ENCODE assay signal across 8 mouse cellular contexts in the genomic region with DNA sequence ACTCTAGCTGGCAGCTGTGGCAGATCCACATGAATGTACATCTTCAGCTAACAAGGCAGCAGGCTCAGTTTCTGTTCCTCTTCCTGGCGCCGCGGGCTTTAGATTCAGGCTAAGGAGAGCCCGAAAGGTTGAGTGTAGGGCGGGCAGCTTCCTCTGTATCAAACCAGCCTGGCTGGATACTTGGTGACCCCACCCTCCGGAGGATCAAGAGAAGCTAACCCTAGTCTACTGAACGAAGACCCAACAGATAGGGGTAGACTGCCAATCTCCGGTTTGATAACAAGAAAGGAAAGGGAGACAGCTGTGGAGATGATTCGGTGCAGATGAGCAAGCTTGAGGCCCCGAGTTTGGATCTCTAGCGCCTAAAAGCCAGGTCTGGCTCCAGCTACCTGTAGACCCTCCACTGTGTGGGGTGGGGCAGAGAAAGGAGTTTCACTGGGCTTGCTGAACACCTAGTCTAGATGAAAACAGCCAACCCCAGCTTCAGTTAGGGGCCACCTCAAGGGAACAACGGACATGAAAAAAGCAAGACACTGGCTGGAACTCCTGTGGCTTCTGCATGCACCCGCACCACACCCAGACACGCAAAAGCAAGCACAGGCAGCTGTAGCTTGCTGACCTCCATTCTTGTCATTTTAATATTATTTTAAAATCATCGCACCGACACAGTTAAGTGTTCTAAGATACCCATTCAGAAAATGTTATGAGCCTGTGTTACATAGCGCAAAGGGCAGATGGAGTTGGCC. TPM values are rescaled to one million over a fixed set of nuclear protein-coding genes. Genes with fewer than 3 reads are reported as not detected.
DNase-seq lines count a peak whose midpoint lies in the region; ATAC-seq and TF ChIP-seq lines count a peak whose summit lies in the region.

No protein-coding gene starts in this region.

- peaks cover 14% of the 10 kb centered on the region for H3K4me1 ChIP-seq in cerebellum, adult 2 months (ENCODE audit: control insufficient read depth, insufficient read depth, low read length)
- H3K4me1 ChIP-seq in lung, embryonic 14.5 days (ENCODE audit: insufficient read depth): peaks cover 7% of the 10 kb centered on the region; the same call in 1 of the 2 replicates
- H3K4me1 ChIP-seq in olfactory bulb, adult 2 months (ENCODE audit: control insufficient read depth, insufficient read depth, low read length): peaks cover 19% of the 10 kb centered on the region

- H3K9ac ChIP-seq in lung, embryonic 14.5 days: peak overlapping the region; percentile 89

- no peak for DNase-seq in cerebellum, adult 2 months
- DNase-seq in cerebellum, postnatal 36 days: no peak
- DNase-seq in lung, embryonic 14.5 days: no peak
- no peak for DNase-seq in right cerebral cortex, postnatal 25 days
- DNase-seq in gastrocnemius, postnatal 14 days: no peak

- TF ChIP-seq POLR2A in cerebellum, adult 2 months (IDR thresholded peaks at IDR 0.05; ENCODE audit: borderline replicate concordance, insufficient read depth, low read length): no peak
- no peak for TF ChIP-seq POLR2A in olfactory bulb, adult 2 months (IDR thresholded peaks at IDR 0.05; ENCODE audit: insufficient read depth, low read depth, low read length)

- no peak overlapping the region for H3K27ac ChIP-seq in cerebellum, adult 2 months (ENCODE audit: insufficient read depth, low read length)
- no peak overlapping the region for H3K27ac ChIP-seq in lung, embryonic 14.5 days (ENCODE audit: low read depth)
- no peak overlapping the region for H3K27ac ChIP-seq in olfactory bulb, adult 2 months (ENCODE audit: insufficient read depth, low read depth, low read length)

- H3K4me3 ChIP-seq in cerebellum, adult 2 months (replicated peaks; ENCODE audit: insufficient read depth, low read depth, low read length): peak overlapping the region; percentile 97
- peak overlapping the region; percentile 98 for H3K4me3 ChIP-seq in lung, embryonic 14.5 days (ENCODE audit: low read depth, low read length)
- peak overlapping the region; percentile 100 for H3K4me3 ChIP-seq in olfactory bulb, adult 2 months (ENCODE audit: insufficient read depth, low read depth, low read length)

- 79% methylated on average over 17 of the region's 17 CpGs for WGBS in cerebellum, adult 2 months
- 72% methylated on average over 17 of the region's 17 CpGs for WGBS in lung, embryonic 14.5 days
- WGBS in olfactory bulb, adult 2 months: 75% methylated on average over 17 of the region's 17 CpGs

- peaks cover 26% of the 10 kb centered on the region for H3K36me3 ChIP-seq in lung, embryonic 14.5 days (ENCODE audit: insufficient read depth)

- peak; percentile 56 for ATAC-seq in common myeloid progenitor, adult 5-6 weeks (replicated peaks; ENCODE audit: low read depth, poor library complexity, severe bottlenecking)
- ATAC-seq in hematopoietic stem cell, adult 5-6 weeks (replicated peaks in 1 of 2; ENCODE audit: insufficient read depth in 1 of 2, low FRiP score in 2 of 2, low TSS enrichment in 1 of 2, low read depth in 1 of 2, poor library complexity in 2 of 2, severe bottlenecking in 2 of 2): peak; percentile 38 to 46
- no peak for ATAC-seq in lung, embryonic 14.5 days (ENCODE audit: insufficient read depth)

- H3K27me3 ChIP-seq in cerebellum, adult 2 months (ENCODE audit: control insufficient read depth, insufficient read depth, low read length): no peaks in the 10 kb centered on the region
- no peaks in the 10 kb centered on the region for H3K27me3 ChIP-seq in lung, embryonic 14.5 days (ENCODE audit: insufficient read depth, low read length)

- no peak for TF ChIP-seq CTCF in cerebellum, adult 2 months (IDR thresholded peaks at IDR 0.05; ENCODE audit: borderline replicate concordance, insufficient read depth, low read depth, low read length)
- TF ChIP-seq CTCF in lung, embryonic 14.5 days (IDR thresholded peaks at IDR 0.05; ENCODE audit: low read depth): no peak
- TF ChIP-seq CTCF in olfactory bulb, adult 2 months (IDR thresholded peaks at IDR 0.05; ENCODE audit: insufficient read depth, low read depth, low read length): no peak

- intact Hi-C loops in gastrocnemius, postnatal 14 days (cut with DNase I; ENCODE audit: low total_unique reads): no loop called here

- H3K4me2 ChIP-seq in lung, embryonic 14.5 days: peak overlapping the region; percentile 97

- no peaks in the 10 kb centered on the region for H3K9me3 ChIP-seq in lung, embryonic 14.5 days (ENCODE audit: low read depth, low read length)

RNA-seq across cellular contexts. Expression of a gene that starts 1.2 kb away (rescaled TPM):
- polyA plus RNA-seq in cerebellum, adult 2 months (2012; rRNA removed): 66.3 and 68.7 TPM in 2 replicates
- 60.3 and 78.8 TPM in 2 replicates for total RNA-seq in common myeloid progenitor, adult 5-6 weeks (2017)
- total RNA-seq in hematopoietic stem cell, adult 5-6 weeks (2017): 44.7 and 59.7 TPM in 2 replicates
- polyA plus RNA-seq in lung, embryonic 14.5 days (2014; fragmentation: Nextera tagmentation; extraction: Ambion mirVana): 88.9 and 93.6 TPM in 2 replicates
- not detected in 2 replicates for polyA plus RNA-seq in olfactory bulb, adult 2 months (2012; ENCODE audit: insufficient read depth, insufficient read length, low replicate concordance, missing spikeins)
- 10 to 100 TPM; 19.9 to 21.7 TPM for total RNA-seq in gastrocnemius, postnatal 14 days (2021)

RNA-seq across cellular contexts. Expression of a gene that starts 11.2 kb away (rescaled TPM):
- polyA plus RNA-seq in cerebellum, adult 2 months (2012; rRNA removed): 0.21 and 0.48 TPM in 2 replicates
- not detected in 2 replicates for total RNA-seq in common myeloid progenitor, adult 5-6 weeks (2017)
- total RNA-seq in hematopoietic stem cell, adult 5-6 weeks (2017): not detected in 2 replicates
- 0.20 and 0.34 TPM in 2 replicates for polyA plus RNA-seq in lung, embryonic 14.5 days (2014; fragmentation: Nextera tagmentation; extraction: Ambion mirVana)
- not detected in 2 replicates for polyA plus RNA-seq in olfactory bulb, adult 2 months (2012; ENCODE audit: insufficient read depth, insufficient read length, low replicate concordance, missing spikeins)
- not detected for total RNA-seq in gastrocnemius, postnatal 14 days (2021)

RNA-seq across cellular contexts. Expression of a gene that starts 16.6 kb away (rescaled TPM):
- 39.4 and 41.3 TPM in 2 replicates for polyA plus RNA-seq in cerebellum, adult 2 months (2012; rRNA removed)
- total RNA-seq in common myeloid progenitor, adult 5-6 weeks (2017): 4.3 and 9.3 TPM in 2 replicates
- total RNA-seq in hematopoietic stem cell, adult 5-6 weeks (2017): 8.3 and 9.9 TPM in 2 replicates
- 7.4 and 9.8 TPM in 2 replicates for polyA plus RNA-seq in lung, embryonic 14.5 days (2014; fragmentation: Nextera tagmentation; extraction: Ambion mirVana)
- polyA plus RNA-seq in olfactory bulb, adult 2 months (2012; ENCODE audit: insufficient read depth, insufficient read length, low replicate concordance, missing spikeins): not detected in 2 replicates
- 1 to 10 TPM; 2.6 to 4.0 TPM for total RNA-seq in gastrocnemius, postnatal 14 days (2021)
